Mouse (Mus musculus) urinary bladder, postnatal 25 days (tissue): Measurements from ENCODE around the gene Uevld.
"Not testable (repeated sequence)": the region's sequence is repeated elsewhere in the genome, so short reads cannot be mapped to it uniquely, and the experiment has no call there.

Experiments
- DNase-seq: peaks from one replicate; pipeline ENCODE4 v3.0.0; 2022; ENCODE audit warnings: low spot score

The Uevld gene

DNA sequence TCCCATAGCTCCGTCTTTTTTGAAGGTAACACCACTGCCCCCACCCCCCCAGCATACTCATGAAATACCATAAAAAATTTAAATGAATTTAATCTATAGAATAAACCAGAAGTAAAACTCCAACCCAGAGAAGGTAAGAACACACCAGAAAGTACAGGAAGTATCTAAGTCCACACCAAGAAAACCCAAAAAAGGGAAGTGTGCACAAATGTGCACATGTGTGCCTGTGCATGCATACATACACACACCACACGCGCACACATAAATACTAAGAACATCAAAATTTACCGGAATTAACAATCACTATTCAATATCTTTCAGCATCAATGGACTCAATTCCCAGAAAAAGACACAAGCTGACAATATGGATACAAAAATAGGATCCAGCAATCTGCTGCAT, 11.6 kb upstream of the Uevld start:
- no peak for DNase-seq

DNA sequence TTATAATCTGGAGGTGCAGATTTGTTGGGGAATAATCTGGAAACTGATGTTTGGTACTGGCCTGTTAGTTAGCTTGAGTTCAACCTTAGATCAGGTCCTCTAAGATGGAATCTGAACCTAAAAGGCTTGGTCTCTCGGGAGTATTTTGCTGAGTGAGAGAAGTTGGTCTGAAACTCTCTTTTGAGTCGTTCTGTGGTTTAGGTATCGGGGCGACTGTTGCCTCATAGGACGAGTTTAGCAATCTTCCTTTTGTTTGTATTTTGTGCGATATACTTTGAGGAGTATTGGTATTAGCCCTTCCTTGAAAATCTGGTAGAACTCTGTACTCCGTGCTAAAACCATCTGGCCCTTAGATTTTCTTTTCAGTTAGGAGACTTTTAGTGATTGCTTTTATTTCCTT, 5.7 kb upstream of the Uevld start:
- DNase-seq, result no peak

DNA sequence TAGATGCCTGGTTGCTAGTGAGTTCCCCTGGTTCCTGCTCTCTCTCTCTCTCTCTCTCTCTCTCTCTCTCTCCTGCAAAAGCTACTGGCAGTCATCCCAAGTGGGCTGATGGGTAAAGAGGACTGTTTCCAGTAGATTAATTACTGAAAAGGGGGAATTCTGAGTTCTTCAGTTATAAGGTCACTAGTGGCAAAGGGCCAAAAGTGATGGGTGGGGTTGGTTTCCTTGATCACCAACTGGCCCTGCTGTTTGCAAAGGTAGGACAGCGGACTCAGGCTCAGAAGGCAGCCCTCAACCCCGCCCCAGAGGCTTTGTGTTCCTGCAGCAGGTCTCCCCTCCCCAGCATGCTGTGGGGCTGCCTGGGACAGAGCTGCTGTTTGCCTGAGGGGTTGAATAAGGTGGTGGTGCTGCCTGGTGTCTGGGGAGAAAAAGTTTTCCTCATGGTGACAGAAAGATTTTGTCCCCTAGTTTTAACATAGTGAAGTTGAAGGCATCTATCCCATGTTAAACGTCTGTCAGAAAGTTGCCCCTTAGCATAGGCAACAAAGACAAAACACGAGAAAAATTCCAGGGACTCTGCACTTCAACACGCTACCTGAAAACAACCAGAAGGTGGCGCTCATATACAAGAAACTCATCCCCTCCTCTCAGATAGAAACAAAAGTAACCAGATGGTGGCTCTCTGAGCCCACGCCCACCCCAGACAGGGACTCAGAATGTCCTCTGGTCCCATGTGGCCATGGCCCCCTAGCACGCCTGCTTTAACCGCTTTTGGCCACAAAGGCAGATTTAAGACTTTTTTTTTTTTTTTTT, 4.7 kb upstream of the Uevld start:
- DNase-seq, result peak; percentile 49

DNA sequence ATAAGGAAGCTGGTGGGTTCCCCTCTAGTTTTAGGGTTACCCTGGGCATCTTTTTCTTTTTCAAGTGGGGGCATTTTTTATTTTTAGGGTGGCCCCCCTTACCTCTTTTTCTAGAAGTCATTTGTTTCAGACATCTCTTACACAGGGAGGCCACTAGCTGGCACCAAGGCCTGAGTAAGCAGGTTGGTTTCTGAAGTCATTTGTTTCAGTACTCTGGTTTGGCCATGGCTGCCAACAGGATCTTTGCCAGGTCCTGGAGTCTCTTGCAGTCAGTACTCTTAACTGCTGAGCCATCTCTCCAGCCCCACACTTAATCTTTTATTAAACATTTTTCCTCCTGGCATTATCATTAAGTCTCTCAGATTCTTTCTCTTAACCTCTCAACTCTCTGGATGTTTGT, 3.8 kb upstream of the Uevld start:
- no peak for DNase-seq

DNA sequence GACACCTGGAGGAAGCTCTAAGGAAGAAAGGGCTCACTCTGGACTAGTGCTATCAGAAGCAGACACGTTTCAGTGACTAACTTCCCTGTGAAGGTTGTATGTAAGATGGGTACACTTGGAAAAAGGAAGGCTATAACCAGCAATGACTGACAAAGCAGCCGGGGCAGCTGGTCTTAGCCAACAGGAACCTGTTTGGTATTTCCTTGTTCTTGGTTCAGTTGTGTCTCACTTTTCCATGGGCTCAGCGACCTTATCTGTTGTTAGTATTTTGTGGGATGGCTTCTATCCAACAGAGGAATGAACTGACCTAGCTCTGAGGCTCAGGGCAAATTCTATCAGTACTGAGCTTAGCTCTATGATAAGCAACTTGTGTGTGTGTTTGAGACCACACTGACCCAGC, 2.7 kb upstream of the Uevld start:
- no peak for DNase-seq

DNA sequence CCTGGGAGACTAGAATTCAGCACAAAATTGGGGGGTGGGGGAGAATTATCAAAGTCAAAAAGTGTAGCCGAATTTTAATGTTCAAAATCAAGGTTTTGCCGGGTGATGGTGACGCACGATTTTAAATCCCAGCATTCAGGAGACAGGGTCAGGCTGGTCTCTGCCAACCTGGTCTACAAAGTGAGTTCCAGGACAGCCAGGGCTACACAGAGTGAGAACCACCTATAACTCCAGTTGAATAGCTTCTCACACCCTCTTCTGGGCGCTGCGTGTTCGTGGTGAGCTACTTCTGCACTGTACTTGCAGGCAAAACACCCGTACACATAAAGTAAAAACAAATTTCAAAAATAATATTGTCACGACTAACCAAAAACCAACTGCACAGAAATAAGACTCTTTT, 526 bp upstream of the Uevld start:
- no peak for DNase-seq

DNA sequence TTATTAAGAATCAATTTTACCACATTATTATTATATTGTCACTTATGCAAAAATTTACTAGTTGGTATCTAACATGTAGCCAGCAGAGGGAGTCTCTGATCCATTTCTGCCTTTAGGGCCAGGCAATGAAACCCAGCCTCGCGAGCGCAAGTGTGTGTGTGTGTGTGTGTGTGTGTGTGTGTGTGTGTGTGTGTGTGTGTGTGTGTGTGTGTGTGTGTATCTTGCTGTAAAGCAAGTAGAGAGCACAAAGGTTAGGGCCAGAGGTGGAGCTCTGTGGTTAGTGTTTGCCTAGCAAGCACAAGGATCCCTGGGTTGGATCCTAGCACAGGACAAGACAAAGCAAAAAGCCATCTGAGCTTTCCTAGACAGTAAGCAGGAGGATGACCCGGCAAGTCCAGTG, 22.5 kb downstream of the Uevld start:
- DNase-seq, result no peak

DNA sequence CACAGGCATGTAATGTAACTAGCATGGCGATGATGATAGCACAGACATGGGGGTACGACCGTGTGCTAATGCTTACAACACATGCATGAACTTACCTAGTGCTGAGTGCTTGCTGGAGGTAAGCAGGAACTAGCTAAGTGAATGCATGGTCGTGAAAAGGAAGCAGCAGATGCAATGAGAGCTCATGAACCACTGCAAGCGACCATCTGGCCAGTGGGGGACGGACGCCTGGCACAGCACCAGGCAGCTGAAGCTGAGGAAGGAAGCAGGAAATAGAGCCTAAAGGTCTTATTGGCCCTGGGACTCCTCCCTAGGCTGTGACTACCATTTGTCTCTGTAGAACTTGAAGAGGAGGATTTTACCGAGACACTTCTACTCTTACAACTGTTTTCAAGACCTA, 23.5 kb downstream of the Uevld start:
- no peak for DNase-seq

DNA sequence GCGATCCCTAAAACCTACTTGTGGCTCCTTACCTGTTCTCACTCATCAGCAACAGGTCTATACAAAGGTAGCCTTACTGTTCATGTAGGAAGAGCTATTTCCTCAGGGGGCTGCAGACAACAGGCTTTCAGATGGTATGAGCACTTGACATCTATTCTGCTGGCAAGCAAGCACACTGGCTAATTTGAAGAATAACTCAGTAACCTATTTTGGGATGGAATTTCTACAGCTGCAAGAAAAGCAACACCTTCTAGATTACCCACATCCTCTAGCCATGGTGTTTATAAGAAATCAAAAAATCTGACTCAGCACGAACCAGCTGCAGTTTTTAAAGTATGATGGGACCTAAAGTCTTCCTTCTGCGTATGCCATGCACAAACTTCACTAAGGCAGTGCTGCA, 27.0 kb downstream of the Uevld start:
- DNase-seq, result no peak

DNA sequence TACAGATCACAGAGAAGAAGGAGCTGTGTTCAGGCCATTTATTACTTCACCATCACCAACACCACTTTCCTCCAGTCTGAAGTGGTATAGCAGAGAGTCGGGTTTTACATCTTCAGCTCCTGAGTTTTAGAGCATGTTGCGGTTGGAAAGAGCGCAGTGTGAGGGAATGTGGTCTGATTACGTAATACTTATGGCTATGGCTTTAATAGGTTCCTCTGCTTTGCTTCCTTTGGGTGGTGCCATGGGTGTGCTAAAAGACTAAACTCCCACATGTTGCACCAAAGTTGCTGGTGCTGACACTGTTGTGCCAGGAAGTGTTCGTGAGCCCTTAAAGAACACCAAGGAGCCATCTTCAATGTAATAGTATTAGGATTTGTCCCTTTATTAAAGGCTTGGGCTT, 30.0 kb downstream of the Uevld start:
- no peak for DNase-seq

DNA sequence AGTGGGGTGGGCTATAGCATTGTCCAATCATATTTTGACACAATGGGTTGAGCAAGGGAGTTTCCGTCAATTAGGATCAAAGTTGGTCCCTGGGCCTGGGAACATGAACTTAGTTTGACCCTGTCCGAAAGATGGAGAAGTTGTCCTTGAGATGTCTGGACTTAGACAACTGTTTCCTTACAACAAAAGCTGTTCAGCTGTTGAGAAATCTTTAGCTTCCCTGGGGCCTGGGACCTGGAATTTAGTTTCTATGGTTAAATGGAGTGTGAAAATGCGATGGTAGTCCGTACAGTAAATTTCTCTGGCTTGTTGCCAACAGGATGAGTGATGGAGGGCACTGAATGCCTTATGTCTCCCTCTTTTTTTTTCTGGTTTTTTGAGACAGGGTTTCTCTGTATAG, 36.3 kb downstream of the Uevld start:
- DNase-seq, result no peak

DNA sequence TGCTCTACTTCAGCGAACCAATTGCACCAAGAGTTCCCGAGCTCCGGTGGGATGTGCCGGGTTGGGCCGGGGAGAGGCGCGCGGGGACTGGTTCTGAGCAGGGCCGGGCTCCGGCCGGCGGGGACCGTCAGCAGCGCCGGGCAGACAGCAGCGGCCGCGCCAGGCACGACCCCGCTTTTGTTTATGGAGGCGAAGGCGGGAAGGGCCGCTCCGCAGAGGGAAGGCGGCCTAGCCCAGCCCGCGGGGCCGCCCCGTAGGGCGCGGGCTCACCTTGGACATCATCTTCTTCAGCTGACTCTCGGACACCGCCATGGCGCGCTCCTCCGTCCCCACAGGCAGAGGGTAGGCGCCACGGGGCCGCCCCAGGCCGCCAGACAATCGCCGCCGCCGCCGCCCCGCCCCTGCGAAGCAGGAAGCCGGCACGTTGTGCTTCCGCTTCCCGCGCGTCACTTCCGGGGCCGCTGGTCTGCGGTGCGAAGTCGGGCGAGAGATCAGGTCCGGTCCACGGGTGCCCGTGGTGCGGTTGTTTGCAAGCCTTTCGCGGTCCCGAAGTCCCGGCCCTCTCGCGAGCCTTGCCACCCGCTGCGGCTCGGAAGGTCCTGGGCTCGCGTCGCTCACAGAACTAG, 38.7 kb downstream of the Uevld start, which contains the start of gene Tsg101:
Tsg101 (minus strand) TSS at position 419 of the 626 bp plus-strand sequence.
- peak; percentile 91 for DNase-seq

DNA sequence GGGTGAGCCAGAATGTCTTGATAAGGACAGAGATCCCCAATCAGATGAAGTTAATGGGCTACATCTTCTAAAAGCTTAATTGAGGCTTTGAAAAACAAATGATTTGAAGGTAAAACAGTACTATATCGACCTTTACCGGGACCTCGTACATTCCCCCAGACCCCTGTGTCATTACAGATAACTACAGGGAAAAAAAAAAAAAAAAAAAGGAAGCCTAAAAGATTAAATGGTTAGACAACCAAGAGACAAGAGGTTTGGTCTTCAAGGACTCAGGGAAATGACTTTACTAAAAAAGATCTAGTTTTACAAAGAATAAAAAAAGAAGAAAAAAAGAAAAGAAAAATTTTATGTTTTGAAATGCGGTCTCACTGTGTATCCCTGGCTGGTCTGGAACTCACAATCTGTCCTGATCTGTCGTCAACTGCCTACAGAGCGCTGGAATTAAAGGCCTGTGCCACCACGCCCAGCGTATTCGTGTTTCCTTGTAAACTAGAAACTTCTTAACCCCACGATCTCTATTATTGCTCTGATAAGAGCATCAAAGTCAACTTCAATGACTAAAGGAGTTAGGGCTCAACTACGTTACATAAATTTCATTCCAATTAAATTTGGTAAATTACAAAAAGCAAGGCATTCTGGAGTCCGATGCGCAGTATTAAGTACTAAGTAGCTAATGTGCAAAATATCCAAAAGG, 39.5 kb downstream of the Uevld start:
- no peak for DNase-seq

DNA sequence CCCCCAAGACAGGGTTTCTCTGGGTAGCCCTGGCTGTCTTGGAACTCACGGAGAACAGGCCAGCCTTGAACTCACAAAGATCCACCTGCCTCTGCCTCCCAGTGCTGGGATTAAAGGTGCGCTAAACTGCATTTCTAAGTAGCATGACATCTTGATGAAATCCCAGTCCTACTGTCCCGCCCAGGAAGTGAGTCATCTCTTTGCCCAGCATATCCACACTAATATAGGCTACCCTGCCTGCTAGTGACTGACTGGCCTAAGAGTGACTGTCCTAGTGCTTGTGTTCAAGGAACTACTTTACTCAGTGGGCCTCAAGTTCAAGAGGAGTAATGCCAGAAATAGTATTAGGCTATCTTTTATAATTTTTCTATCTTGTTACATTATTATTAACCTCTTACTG, 42.0 kb downstream of the Uevld start:
- DNase-seq, result no peak

DNA sequence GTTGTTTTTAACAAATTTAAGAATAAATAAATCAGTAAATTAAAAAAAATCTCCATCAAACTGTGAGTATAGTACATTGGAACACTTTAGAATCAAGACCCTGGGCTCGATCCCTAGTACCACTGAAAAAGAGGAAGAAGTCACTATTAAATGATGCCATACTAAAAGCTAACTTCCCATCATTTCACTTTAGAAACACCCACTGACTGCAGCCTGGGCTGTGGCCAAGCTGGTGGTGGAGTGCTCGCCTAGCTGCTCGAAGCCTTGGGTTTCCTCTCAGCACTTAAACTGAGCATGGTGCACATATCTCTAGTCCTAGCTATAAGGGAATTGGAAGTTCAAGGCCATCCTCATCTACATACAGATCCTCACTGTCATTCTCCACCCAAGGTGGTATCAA, 47.1 kb downstream of the Uevld start:
- DNase-seq, result no peak

DNA sequence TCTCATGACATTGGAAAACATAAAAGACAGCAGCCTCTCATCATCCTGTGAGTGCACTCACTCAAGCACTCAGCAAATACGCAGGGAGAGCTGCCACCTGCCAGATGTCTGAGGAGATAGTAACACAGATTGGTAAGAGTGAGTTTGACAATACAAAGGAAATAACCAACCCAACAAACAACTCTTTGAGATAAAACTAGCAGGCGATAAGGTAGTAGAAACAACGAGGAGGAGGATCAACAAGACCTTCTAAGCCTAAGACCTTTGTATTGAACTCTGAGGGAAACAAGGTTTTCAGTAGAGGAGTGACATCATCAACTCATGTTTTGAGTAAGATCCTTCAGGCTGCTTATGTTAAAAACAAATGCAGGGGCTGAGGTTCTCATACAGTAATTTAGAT, 59.0 kb downstream of the Uevld start:
- DNase-seq, result no peak

DNA sequence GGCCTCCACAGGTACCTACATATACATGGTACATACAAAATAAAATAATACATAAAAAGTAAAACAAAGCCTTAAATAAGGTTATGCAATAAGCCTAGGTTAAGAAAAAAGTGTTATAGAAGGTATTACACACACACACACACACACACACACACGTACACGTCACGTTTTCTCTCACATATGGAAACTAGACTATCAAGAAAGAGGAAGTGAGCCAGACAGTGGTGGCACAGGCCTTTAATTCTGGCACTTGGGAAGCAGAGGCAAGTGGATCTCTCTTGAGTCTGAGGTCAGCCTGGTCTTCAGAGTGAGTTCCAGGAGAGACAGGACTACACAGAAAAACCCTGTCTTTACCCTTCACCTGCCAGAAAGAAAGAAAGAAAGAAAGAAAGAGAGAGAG, 62.8 kb downstream of the Uevld start:
- DNase-seq, result no peak

DNA sequence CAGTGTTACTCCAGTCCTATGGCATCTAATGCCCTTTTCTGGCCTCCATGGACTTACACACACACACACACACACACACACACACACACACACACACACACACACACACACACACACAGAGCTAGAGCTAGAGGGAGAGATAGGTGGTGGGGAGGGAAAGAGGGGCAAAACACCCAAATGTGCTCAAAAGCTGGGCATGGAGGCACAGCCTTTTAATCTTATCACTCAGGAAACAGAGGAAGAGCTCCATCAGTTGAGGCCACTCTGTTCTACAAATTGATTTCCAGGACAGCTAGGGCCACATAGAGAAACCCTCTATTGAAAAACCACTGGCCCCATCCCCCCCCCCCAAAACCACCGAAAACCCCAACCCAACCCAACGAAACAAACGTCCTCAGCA, 75.0 kb downstream of the Uevld start:
- no peak for DNase-seq

DNA sequence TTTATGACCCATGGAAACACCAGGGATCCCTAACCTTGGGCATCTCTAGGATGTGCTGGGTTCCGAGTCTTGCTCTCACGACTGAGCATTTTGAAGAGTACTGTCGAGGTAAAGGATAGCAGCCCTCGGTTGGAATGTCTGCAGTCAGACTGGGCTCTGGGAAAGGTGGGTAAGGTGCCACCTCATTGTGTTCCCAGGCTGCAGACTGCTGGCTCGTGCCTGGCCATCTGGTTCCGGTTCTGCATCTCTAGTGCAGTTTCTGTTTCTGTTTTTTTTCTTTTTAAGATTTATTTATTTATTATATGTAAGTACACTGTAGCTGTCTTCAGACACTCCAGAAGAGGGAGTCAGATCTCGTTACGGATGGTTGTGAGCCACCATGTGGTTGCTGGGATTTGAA, 76.4 kb downstream of the Uevld start:
- not testable (repeated sequence) for DNase-seq

DNA sequence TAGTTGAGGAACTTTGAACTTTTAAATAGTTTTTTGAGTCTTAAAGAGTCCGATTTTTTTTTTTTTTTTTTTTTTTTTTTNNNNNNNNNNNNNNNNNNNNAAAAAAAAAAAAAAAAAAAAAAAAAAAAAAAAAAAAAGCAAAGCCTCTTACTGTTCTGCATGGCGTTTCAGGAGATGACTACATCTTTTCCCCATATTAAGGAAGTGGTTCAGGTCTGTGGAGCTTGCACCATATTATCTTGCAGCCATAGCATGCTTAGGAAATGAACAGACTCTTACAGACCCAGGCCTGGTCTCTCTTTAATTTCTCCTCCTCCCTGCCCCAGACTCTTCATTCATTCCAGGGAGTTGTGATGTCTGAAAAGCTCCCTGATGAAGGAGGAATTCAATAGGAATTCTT, 77.3 kb downstream of the Uevld start:
- DNase-seq, result no peak

DNA sequence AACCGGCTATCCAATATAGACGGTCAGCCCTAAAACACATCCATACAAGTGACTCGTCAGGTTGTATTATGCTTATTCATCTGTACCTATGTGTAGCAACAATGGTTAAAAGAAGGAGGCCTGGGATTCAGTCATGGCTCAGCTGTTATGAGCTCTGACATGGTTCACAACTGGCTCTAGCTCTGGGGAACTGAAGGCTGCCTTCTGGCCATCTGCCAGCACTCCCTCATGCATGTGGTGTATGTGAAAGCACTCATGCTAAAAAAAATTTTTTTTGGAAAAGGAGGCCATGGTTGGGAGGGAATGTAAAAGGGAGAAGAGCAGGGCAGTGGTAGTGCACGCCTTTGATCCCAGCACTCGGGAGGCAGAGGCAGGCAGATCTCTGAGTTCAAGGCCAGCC, 78.5 kb downstream of the Uevld start:
- no peak for DNase-seq

DNA sequence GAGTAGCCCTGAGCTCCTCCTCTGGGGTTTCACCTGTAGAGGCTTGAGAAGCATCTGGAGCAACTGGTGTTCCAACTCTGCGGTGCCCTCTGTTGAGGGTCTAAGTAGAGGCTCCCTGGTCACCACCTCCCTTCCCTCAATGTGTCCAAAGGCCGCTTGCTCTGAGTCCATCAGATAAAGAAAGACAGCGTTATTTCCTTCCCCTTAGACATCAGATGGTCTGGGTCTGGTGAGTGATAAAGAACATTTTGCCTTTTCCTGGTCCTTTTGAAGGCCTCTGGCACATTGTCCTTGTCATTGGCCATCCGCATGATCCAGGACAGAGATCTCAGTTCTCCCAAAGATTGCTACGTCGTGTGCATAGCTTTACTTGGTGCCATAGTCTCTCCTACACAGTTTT, 81.1 kb downstream of the Uevld start:
- DNase-seq, result no peak

DNA sequence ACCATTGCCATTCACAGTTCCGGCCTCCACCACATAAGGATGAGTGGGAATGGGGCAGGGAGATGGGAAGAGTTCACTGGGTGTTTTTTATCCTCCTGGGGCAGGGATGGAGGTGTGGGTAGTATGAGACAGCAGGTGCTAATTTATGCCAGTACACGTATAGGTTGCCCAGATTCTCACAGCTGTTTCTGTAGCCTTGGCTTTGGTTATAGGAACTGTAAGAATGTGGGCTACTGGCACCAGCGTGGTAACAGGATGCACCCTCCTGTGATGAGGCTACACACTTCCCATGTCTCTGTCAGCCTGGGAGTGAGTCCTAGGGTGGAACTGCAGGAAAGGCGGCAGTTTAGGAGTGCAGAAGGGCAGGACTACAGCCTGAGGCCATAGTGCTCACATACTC, 81.5 kb downstream of the Uevld start:
- no peak for DNase-seq
